22 mouse cellular contexts compared by ENCODE assay signal in the genomic region with DNA sequence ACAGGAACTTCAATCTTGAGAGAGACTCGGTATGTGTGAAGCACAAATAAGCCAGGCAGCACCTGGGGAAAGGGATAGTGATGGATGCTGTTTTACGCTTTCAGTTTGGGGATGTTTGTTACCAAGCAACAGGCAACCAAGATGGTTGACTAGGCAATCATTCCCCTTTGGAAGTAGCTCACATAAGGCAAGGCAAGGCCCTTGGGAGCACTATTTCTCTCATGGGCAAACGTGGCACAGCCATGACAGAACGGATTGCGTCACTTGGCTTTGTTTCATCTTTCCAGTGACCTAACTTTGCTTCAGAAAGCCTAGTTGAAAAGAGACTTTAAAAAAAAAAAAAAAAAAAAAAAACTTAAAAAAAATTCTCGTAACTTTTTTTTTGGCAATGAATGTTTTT. TPM values are rescaled to one million over a fixed set of nuclear protein-coding genes. Genes with fewer than 3 reads are reported as not detected.
DNase-seq lines count a peak whose midpoint lies in the region; ATAC-seq lines count a peak whose summit lies in the region.
"Had no signal": no experiment of that assay in that cellular context is flagged by ENCODE, and none has a peak within 500 bp of the region (broad histone marks: within the 10 kb centered on the region; RNA-seq: fewer than 3 reads in every experiment).

No protein-coding gene starts in this region.

- no peaks in the 10 kb centered on the region for H3K9me3 ChIP-seq in heart, embryonic 10.5 days
- no peaks in the 10 kb centered on the region for H3K9me3 ChIP-seq in heart, embryonic 11.5 days (replicated peaks; ENCODE audit: control insufficient read depth, low read length)
- no peaks in the 10 kb centered on the region for H3K9me3 ChIP-seq in liver, embryonic 12.5 days (replicated peaks)
- H3K9me3 ChIP-seq: embryonic facial prominence, embryonic 13.5 days; forebrain, embryonic 12.5 days; G1E; heart, embryonic 15.5 days; hindbrain, embryonic 10.5 days had no signal

- no peaks in the 10 kb centered on the region for H3K27me3 ChIP-seq in heart, embryonic 10.5 days (ENCODE audit: insufficient read depth, poor library complexity, severe bottlenecking)
- H3K27me3 ChIP-seq in heart, embryonic 11.5 days (ENCODE audit: control insufficient read depth, insufficient read depth, low read length) = no peaks in the 10 kb centered on the region
- no peaks in the 10 kb centered on the region for H3K27me3 ChIP-seq in liver, embryonic 12.5 days (replicated peaks)
- H3K27me3 ChIP-seq: embryonic facial prominence, embryonic 13.5 days; forebrain, embryonic 12.5 days; heart, embryonic 15.5 days had no signal

- DNase-seq in heart, embryonic 10.5 days (ENCODE audit: low spot score) = peak; percentile 63
- DNase-seq in NIH3T3 (ENCODE audit: low read depth) = peak; percentile 41
- DNase-seq in adrenal gland, postnatal 10 days = peak; percentile 68
- DNase-seq in skeletal muscle tissue, adult 2 months (ENCODE audit: low read depth, low spot score) = peak; percentile 24
- DNase-seq in layer of hippocampus, adult 18-20 months (ENCODE audit: low spot score in 2 of 2) = no peak
- DNase-seq: B cell, adult 2 months; cerebellum, adult 18-20 months; cerebellum, adult 9-11 months; cerebellum, postnatal 36 days; gastrocnemius, postnatal 25 days; kidney, adult 9 months had no signal

- no peak overlapping the region for H3K4me2 ChIP-seq in heart, embryonic 11.5 days
- H3K4me2 ChIP-seq in liver, embryonic 12.5 days = no peak overlapping the region
- H3K4me2 ChIP-seq: embryonic facial prominence, embryonic 13.5 days; forebrain, embryonic 12.5 days; heart, embryonic 15.5 days; hindbrain, embryonic 14.5 days had no signal

- H3K36me3 ChIP-seq in heart, embryonic 10.5 days = no peaks in the 10 kb centered on the region
- no peaks in the 10 kb centered on the region for H3K36me3 ChIP-seq in heart, embryonic 11.5 days (ENCODE audit: control insufficient read depth, insufficient read depth, low read length)
- H3K36me3 ChIP-seq in liver, embryonic 12.5 days = no peaks in the 10 kb centered on the region
- H3K36me3 ChIP-seq: embryonic facial prominence, embryonic 13.5 days; forebrain, embryonic 12.5 days; G1E; heart, embryonic 15.5 days; hindbrain, embryonic 10.5 days had no signal

- no peaks in the 10 kb centered on the region for H3K4me1 ChIP-seq in heart, embryonic 10.5 days
- H3K4me1 ChIP-seq in heart, embryonic 11.5 days (ENCODE audit: control insufficient read depth, insufficient read depth, low read length) = no peaks in the 10 kb centered on the region
- no peaks in the 10 kb centered on the region for H3K4me1 ChIP-seq in liver, embryonic 12.5 days
- H3K4me1 ChIP-seq: embryonic facial prominence, embryonic 13.5 days; forebrain, embryonic 12.5 days; heart, embryonic 15.5 days; hindbrain, embryonic 10.5 days had no signal

- WGBS in heart, embryonic 10.5 days = 81% methylated on average over 6 of the region's 6 CpGs
- WGBS in heart, embryonic 11.5 days (ENCODE audit: insufficient replicate concordance) = 73% methylated on average over 6 of the region's 6 CpGs
- 71% methylated on average over 6 of the region's 6 CpGs for WGBS in liver, embryonic 12.5 days (ENCODE audit: insufficient replicate concordance)

- no peak overlapping the region for H3K4me3 ChIP-seq in heart, embryonic 10.5 days
- H3K4me3 ChIP-seq in heart, embryonic 11.5 days (ENCODE audit: low read depth, low read length) = no peak overlapping the region
- H3K4me3 ChIP-seq in liver, embryonic 12.5 days = no peak overlapping the region
- H3K4me3 ChIP-seq: embryonic facial prominence, embryonic 13.5 days; forebrain, embryonic 12.5 days; heart, embryonic 15.5 days; hindbrain, embryonic 10.5 days had no signal

- H3K9ac ChIP-seq in heart, embryonic 11.5 days (ENCODE audit: low read depth, low read length) = no peak overlapping the region
- no peak overlapping the region for H3K9ac ChIP-seq in liver, embryonic 12.5 days
- H3K9ac ChIP-seq: embryonic facial prominence, embryonic 13.5 days; forebrain, embryonic 12.5 days; heart, embryonic 15.5 days; hindbrain, embryonic 14.5 days had no signal

- H3K27ac ChIP-seq in heart, embryonic 10.5 days = no peak overlapping the region
- no peak overlapping the region for H3K27ac ChIP-seq in heart, embryonic 11.5 days (ENCODE audit: low read depth, low read length)
- no peak overlapping the region for H3K27ac ChIP-seq in liver, embryonic 12.5 days
- H3K27ac ChIP-seq: embryonic facial prominence, embryonic 13.5 days; forebrain, embryonic 12.5 days; heart, embryonic 15.5 days; hindbrain, embryonic 10.5 days; hindbrain, embryonic 14.5 days had no signal

- no peak for ATAC-seq in heart, embryonic 11.5 days (replicated peaks; ENCODE audit: insufficient number of reproducible peaks, low FRiP score, low TSS enrichment)
- ATAC-seq in liver, embryonic 12.5 days = no peak
- ATAC-seq: CD4-positive, CD25-positive, alpha-beta regulatory T cell, adult 4 months; forebrain, embryonic 16.5 days; intestine, postnatal 0 days had no signal

RNA-seq across cellular contexts. Expression of gene Socs5, which starts 21.8 kb away (rescaled TPM):
- 9.4 and 11.0 TPM in 2 replicates for polyA plus RNA-seq in heart, embryonic 10.5 days (2016; fragmentation: Nextera tagmentation; extraction: Ambion mirVana)
- polyA plus RNA-seq in heart, embryonic 11.5 days (2014; fragmentation: Nextera tagmentation; extraction: Ambion mirVana) = 11.2 and 11.9 TPM in 2 replicates
- total RNA-seq in adrenal gland, postnatal 10 days (2021) = 10 to 100 TPM; 40.3 to 48.3 TPM
- polyA plus RNA-seq in liver, embryonic 12.5 days (2016; fragmentation: Nextera tagmentation; extraction: Ambion mirVana) = 4.8 and 6.0 TPM in 2 replicates
- 100 to 1,000 TPM; 114 TPM for total RNA-seq in layer of hippocampus, adult 18-20 months (2021)

Comparison
In these comparisons a context has a peak if more than half of its experiments do, and no peak if none do; other contexts are left out.
1. DNase-seq: peak in heart, embryonic 10.5 days (single experiment), NIH3T3 (single experiment), adrenal gland, postnatal 10 days (single experiment) and skeletal muscle tissue, adult 2 months (single experiment); none in layer of hippocampus, adult 18-20 months (0 of 2).